Mouse (Mus musculus): Measurements from ENCODE around the gene Arl14ep.

GRCm38 (mm10) chr2:107010160-107010559 lies 35.9 kb upstream of the Arl14ep start:
- no peak for TF ChIP-seq POLR2A (IDR thresholded peaks at IDR 0.05; ENCODE audit: borderline replicate concordance, low read depth, low read length)
- TF ChIP-seq CTCF (IDR thresholded peaks at IDR 0.05; ENCODE audit: low read depth, low read length) = no peak

All from bone marrow macrophage, adult 2 months (primary cell).